Mouse (Mus musculus) embryo, embryonic 11.5 days (tissue): ENCODE measurements around the gene Tmem102.

ENCODE experiments used
- DNase-seq: peaks from one replicate; pipeline ENCODE4 v3.0.0-alpha.2; 2012; ENCODE audit warnings: low read depth, low spot score

Tmem102 gene

GRCm38 (mm10) chr11:69804972-69805909 is at the start of gene Tmem102:
TSS of gene Tmem102 (minus strand) at chr11:69805624.
- no peak for DNase-seq

- DNase-seq: no peak
These were observed 49.3 kb upstream of the Tmem102 start for GRCm38 (mm10) chr11:69854680-69855079.

GRCm38 (mm10) chr11:69853994-69854393 is 48.6 kb upstream of the Tmem102 start:
- no peak for DNase-seq

- no peak for DNase-seq
These were observed 45.3 kb upstream of the Tmem102 start for GRCm38 (mm10) chr11:69850754-69851153.

- DNase-seq: no peak
These were observed 44.5 kb upstream of the Tmem102 start for GRCm38 (mm10) chr11:69849884-69850283.

- no peak for DNase-seq
These were observed 43.7 kb upstream of the Tmem102 start for GRCm38 (mm10) chr11:69849128-69849527.

GRCm38 (mm10) chr11:69848021-69848420 is 42.6 kb upstream of the Tmem102 start:
- DNase-seq: no peak

GRCm38 (mm10) chr11:69846738-69847688 is 41.6 kb upstream of the Tmem102 start:
- no peak for DNase-seq

- DNase-seq: peak; percentile 89
These were observed 40.8 kb upstream of the Tmem102 start, which contains the start of gene Plscr3 for GRCm38 (mm10) chr11:69846198-69846680. TSS of gene Plscr3 (plus strand) at chr11:69846376.

- DNase-seq: no peak
These were observed 33.3 kb upstream of the Tmem102 start for GRCm38 (mm10) chr11:69838714-69839104.

- peak; percentile 93 for DNase-seq
These were observed 32.7 kb upstream of the Tmem102 start, which contains the start of gene Tmem256 for GRCm38 (mm10) chr11:69837952-69838713. TSS of gene Tmem256 (plus strand) at chr11:69838514.

- DNase-seq: no peak
These were observed 32.2 kb upstream of the Tmem102 start, which contains the start of gene Nlgn2 for GRCm38 (mm10) chr11:69837604-69837951. TSS of gene Nlgn2 (minus strand) at chr11:69837784.

GRCm38 (mm10) chr11:69836703-69837576 is 31.5 kb upstream of the Tmem102 start:
- no peak for DNase-seq

GRCm38 (mm10) chr11:69835966-69836335 is 30.5 kb upstream of the Tmem102 start:
- DNase-seq: no peak

- no peak for DNase-seq
These were observed 30.0 kb upstream of the Tmem102 start for GRCm38 (mm10) chr11:69835326-69835965.

- DNase-seq: no peak
These were observed 28.7 kb upstream of the Tmem102 start for GRCm38 (mm10) chr11:69834001-69834549.

- DNase-seq: no peak
These were observed 28.1 kb upstream of the Tmem102 start for GRCm38 (mm10) chr11:69833554-69833953.

- no peak for DNase-seq
These were observed 23.4 kb upstream of the Tmem102 start for GRCm38 (mm10) chr11:69828832-69829231.

- DNase-seq: no peak
These were observed 18.0 kb upstream of the Tmem102 start for GRCm38 (mm10) chr11:69823456-69823855.
